Mouse (Mus musculus): Measurements from ENCODE around the gene Mum1.

Mum1 gene

DNA sequence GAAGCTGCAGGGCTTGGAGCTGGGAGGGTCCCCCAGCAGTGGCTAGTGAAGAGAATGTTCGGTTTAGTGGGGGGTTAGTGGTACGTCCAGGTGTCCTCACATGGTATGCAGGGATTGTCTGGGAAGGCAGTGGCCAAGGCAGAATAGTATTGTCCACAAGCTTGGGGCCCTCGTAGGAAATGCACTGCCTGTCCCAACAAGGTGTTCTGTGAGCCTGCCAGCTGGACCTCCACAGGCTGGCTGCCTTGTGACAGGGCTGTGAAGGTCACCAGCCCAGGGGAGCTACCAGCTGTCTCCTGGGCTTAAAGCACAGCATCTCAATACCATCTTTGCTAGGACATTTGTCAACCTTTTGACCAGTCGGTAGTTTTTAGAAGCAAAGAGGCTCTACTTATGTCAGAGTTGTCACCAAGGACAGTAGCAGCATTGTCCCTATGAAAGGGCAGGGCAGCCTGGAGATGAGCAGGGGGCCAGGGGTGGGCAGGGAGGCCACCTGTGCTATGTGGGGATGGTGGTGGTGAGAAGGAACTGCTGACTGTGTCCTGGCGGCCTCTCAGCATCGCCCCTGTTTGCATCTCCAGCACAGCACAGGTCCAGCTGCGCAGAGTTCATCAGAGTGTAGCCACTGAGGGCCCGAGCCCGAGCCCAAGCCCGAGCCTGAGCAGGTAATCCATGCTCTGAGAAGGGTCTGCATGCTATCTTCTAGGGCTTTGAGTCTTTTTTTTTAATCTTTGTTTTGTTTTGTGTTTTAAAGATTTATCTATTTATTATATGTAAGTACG is 26.4 kb downstream of the Mum1 start:
- no peak for DNase-seq

DNA sequence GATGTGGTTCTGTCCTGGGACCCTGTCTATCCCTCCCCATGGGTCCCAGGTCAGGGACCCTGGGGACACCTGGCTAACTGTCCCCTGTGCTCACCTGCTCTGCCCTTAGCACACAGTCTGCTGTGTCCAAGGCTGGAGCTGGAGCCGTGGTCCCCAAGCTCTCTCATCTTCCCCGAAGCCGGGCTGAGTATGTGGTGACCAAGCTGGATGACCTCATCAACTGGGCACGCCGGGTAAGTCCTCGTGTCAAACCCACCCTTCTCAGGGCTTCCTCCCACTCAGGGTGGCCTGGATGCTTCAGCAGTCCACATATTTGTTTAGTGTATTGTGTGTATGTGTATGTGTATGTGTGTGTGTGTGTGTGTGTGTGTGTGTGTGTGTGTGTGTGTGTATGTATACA is 27.3 kb downstream of the Mum1 start:
- DNase-seq: no peak

DNA sequence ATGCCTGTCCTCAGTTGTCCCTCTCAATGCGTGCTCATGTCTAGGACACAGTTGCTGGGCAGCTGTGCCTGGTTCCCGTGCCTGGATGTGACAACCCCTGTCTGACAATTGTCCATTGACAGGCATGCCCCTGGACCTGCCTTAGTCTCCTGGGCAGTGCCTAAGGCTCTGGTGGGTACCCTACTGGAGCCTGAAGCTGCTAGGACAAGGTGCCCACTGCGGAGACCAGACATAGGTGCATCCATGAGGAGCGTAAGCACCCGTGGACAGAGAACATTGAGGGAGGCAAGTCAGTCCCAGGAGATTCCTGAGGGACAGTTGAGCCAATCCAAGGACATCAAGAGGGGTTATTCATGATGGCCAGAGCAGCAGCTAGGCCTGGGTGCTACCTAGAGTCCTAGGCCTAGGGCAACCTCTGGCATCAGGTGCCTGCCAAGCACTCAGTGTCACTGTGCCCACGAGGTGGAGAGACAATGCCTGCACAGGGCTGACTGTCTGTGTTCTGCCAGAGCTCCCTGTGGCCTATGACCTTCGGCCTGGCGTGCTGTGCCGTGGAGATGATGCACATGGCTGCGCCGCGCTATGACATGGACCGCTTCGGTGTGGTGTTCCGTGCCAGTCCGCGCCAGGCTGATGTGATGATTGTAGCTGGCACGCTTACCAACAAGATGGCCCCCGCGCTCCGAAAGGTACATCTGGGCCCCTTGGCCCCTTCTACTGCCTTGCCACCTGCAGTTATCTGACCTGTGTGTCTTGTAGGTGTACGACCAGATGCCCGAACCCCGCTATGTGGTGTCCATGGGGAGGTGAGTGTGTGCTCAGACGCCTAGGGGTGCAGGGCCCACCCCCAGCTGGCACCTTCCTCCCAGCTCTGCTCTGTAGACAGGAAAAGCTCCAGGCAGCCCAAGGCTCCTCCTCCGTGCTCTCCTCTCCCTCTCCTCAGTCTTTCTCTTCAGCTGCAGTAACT is 28.4 kb downstream of the Mum1 start:
- DNase-seq: no peak

DNA sequence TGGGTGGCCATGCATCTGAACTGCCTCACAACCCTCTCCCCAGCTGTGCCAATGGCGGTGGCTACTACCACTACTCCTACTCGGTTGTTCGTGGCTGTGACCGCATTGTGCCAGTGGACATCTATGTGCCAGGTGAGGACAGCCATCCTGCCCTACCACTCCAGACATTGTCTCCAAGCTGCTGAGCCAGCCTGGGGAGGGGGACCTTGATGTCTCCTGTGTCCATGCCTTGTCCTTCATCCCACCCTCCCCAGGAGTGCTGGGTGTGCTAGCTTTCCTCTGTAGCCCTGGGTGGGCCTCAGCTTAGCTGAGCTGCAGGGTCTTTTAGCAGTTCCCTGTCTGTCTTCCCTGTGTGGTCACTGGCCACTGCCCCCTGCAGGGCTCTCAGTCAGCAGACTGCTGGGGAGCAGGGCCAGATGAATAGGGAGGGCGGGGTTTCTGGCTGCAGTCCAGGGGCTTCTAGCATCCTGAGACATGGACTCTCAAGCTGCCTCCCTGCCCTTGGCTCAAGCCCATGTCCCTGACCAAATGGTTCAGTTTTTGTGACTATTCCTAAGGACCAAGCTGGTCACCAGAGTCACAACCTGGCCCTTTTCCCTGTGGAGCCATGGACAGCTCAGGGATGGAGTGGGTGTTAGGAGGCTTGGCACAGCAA is 29.8 kb downstream of the Mum1 start:
- no peak for DNase-seq

DNA sequence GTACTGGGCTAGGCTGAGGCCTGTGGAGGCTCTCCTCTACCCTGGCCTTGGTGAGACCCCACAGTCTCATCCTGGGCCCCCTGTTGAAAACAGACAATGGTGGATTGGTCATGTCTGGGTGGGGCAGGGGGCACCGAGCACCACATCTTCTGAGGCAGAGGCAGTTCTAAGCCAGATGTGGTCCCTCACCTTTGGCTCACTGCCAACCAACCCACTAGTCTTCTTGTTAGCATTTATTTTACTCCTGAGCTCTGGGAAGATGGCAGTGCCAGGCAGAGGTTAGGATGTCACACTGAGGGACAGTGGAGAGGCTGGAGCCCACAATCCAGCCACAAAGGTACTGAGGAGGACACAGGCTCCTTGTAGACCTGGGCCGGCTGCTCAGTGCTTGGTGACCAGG is 31.7 kb downstream of the Mum1 start:
- DNase-seq: no peak

DNA sequence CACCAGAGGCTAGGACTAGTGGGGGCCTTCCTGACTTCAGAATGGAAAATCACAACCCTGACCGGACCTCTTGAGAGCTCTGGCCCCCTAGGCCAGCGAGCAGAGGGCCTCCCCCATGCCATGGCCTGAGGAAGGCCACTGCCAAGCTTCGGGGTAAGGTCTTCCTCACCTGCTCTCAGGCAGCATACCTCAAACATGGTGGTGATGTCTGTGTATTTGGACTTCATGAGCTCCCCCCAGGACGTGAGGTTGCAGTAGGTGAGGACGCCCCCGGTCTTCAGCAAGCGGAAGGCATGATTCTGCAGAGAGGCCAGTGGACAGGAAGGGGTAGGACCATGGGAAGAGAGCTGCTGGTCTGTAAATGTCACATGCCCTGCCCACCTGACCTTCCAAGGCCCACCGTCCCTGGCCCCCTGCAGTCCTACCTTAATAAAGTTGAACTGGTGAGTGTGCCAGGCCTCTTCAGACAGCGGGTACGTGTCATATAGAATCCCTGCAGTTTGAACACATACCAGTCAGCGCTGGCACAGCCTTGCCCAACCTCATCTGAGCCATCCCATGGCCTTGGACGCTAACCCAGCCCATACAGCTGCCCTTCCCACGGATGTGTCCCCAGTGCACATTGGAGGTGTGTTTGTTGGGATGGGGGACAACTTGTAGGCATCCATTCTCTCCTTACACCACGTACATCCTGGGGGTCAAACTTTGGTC is 32.7 kb downstream of the Mum1 start:
- no peak for DNase-seq

DNA sequence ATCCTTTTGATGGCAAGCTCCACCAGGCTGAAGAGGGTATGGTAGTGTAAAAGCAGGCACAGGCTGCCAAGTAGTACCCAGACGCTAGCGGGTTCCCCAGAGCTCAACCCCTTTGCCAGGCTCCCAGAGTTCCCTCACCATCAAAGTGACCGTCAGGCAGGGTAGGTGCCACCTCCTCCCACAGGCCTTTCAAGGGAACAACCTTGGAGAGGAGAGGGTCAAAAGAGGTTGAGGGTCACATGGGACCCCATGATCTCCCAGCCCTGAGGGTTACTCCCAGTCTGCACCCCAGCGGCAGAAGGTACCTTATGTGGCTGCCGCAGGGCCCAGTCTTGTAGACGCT is 33.2 kb downstream of the Mum1 start:
- no peak for DNase-seq

DNA sequence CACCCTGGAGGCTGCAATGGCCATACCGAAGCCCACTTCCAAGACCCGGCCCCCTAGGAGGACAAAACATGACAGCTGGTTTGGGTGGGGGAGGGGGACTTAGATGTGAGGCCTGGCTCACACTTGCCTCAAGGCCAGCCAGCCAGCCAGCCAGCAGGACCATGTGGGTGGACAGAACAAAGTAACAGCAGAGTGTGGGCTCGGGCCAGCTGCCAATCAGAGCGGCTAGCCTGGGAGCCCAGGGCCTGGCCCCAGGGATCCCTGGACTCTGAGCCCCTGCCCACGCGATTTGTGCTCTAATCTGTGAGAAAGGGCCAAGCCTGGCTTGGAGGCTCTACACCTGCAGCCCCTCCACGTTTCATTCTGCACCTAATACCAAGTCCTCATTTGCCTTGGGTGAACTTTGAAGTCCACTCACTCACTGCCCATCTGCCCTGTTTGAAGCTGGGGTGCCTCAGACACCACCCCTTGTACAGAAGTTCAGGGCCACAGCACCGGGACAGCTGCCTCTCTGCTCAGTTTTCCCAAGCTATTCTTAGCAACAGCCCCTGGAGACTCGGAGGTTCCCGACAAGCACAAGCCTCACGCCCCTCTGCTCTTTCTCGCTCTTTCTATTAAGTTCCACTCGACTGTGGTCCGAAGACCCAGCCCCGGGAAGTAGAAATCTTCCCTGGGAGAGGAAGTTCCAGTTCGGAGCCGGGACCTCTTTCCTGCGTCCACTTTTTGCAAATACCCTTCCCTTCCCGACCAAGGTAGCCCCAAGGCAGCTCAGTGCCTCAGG is 33.8 kb downstream of the Mum1 start:
- DNase-seq: peak; percentile 64

DNA sequence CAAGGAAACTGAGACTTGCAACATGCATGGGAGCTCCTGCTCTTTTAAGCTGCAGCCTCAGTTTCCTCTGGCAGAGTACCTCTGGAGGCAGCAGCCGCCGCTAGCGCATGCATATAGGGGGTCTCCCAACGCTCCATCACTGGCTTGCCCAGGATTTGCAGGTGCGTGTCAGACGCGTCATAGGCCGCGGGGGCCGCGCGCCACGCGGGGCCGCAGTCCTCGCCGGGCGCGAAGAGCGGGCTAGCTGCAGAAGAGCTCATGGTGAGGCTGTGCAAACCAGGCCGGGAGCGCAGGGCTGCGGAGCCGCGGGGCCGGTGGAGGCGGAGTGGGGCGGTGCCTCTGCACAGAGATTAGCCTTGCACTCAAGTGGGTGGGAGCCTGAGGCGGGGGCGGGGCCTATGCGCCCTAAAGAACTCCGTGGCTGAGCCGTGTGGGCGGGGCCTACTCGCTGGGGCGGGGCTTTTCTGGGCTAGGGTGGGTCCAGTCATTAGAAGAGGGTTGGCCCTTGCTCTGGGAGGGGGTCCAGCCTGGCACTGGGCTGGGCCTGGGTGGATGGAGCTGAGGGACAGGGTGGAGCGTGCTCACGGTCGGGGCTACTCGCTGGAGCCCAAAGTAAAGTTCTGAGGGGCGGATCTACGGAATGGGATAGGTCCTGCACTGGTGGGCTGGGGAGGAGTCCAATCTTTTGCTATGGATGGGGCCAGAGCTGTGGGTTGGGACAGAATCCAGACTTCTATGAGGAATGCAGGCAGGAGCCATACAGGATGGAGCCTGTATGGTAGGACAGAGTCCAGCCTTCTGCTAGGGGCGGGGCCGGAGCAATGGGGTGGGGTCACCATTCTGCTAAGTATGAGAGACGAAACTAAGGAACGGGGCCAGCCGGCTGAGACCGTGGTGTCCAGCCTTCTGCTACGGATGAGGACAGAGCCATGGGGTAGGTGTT is 34.7 kb downstream of the Mum1 start, which contains the start of the genes Gamt and Dazap1:
Gene Gamt, minus strand, starts transcription at position 371 of the 943 bp plus-strand sequence.
Gene Dazap1, plus strand, starts transcription at position 845 of the 943 bp plus-strand sequence.
- peak; percentile 100 for DNase-seq

DNA sequence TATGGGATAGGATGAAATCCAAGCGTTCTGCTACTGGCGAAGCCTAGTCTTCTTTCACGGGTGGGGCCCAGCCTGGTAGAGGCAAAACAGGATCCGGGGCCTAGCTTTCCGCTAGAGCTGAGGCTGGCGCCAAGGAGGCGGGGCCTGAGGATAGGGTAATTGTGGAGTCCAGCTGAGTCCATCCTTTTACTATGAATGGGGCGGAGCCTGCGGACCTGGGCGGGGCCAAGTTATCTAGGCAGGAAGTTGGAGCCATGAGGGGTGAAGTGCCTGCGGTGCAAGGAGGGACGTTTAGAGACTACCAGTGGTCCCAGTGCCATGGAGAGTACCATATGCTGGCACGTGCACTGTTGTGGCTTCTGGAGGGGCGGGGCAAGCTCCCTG is 35.3 kb downstream of the Mum1 start:
- DNase-seq: peak; percentile 99

DNA sequence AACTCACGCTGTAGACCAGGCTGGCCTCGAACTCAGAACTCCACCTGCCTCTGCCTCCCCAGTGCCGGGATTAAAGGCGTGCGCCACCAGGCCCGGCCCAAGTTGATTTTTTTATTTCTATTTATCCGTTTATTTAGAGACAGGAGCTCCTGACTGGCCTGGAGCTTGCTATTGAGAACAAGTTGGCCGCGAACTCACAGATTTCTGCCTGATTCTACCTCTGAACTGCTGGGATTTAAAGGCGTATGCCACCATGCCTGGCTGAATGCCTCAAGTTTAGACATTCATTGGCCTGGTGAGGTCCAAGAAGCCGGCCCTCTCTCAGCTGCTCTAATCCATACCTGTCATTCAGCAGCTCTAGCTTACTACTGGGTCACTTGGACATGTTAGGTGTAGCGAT is 35.9 kb downstream of the Mum1 start:
- no peak for DNase-seq

DNA sequence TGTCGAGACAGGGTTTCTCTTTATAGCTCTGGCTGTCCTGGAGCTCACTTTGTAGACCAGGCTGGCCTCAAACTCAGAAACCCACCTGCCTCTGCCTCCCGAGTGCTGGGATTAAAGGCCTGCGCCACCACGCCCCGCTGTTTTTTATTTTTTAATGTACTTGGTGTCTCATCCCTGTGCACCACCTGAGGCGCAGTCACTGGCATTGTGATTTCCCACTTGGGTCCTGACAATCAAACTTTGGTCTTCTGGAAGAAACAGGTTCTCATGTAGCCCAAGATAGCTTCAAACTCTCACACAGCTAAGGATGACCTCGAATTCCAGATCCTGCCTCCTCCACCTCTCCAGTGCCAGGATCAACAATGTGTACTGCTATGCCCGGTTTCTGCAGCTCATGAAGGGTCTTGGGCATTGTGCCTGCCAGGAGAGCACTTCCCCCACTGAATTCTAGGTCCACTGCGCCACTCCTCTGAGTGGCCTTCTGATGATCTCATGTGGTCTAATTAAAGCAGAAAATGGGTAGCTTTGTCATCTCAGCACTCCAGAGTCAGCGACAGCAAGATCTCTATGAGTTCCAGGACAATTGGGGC is 36.6 kb downstream of the Mum1 start:
- DNase-seq: no peak

DNA sequence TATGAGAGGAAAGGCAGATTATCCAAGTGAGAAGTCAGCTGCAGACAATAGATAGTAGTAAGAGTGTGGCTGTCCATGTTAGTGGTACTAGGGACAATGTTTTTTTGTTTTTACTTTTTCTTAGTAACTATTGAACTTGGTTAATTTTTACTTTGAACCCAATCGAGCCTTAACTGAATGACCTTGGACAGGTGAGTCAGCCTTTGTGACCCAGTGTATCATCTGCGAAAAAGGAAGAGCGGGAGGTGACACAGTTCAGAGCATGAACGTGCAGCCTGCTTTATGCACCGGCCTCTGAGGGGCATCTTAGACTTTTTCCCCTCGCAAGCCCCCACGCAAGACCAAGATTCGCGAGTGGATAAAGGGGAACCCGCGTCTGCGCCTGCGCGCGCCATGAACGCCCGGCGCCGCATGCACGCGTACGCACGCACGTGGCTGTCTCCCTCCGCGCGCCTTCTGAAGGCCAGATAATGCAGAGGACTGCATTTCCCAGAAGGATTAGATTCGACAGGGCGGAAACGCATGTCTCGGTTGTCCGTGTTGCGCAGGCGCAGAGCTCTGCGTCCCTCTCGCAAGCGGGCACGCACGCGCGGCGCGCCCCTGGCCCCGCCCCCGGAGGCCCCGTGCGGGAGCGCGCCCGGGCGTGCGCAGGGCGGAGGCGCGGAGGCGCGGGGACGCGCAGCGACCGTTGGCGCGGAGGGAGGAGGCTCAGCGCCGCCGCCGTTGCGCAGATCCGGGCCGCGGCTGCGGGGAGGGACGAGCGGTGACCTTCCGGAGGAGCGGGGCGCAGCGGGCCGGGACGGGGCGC is 38.3 kb downstream of the Mum1 start:
- DNase-seq: peak; percentile 100

DNA sequence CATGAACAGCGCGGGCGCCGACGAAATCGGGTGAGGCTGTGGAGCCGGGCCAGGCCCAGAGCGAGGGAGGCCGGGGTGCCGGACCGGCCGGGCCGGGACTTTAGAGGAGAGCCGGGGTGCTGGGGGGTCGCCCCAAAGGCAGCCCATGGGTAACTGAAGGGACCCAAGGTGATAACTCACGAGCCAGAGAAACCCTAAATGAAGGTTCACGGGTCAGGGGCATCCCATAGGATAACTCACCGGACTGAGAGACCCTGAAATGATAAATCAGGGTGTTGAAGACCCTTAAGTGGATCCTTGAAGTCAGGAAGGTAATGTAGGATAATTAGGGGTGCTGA is 38.9 kb downstream of the Mum1 start:
- DNase-seq: no peak

DNA sequence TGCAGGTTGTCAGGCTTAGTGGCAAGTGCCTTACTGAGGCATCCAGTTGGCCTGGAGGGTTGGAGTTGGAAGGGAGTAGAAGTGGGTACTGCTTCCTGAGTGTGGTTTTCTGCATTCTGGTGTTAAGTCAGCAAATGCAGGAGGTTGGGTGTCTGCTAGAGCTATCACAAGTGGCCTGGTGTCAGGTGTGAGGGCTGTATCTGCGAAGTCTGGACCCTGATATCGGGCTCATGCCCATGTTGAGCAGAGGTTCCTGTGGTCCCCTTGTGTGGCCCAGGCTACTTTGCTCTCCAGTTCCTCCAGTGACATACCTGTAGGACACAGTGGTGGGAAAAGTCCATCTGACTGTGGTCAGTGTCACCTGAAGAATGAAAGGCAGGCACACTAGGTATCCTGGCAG is 43.9 kb downstream of the Mum1 start:
- peak; percentile 46 for DNase-seq

DNA sequence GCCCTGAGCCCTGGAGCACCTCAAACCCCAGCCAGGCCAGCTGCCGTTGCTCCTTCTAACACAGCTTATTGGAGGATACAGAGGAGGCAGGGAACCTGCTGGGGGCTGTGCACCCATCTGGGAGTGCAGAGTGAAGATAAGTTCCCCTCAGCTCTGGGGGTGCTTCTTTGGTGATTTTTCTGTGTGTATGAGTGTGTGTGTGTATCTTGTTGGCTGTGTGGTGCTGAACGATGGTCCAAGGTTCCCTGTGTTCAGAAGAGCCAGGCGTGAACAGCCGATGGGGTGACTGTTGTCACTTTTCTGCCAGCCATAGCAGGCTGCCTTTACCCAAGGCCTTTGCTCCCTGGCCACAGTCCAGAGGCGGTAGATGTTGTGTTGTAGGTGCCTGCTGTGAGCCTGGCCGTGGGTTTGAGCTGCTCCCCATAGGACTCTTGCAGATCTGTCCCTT is 44.5 kb downstream of the Mum1 start:
- peak; percentile 73 for DNase-seq

DNA sequence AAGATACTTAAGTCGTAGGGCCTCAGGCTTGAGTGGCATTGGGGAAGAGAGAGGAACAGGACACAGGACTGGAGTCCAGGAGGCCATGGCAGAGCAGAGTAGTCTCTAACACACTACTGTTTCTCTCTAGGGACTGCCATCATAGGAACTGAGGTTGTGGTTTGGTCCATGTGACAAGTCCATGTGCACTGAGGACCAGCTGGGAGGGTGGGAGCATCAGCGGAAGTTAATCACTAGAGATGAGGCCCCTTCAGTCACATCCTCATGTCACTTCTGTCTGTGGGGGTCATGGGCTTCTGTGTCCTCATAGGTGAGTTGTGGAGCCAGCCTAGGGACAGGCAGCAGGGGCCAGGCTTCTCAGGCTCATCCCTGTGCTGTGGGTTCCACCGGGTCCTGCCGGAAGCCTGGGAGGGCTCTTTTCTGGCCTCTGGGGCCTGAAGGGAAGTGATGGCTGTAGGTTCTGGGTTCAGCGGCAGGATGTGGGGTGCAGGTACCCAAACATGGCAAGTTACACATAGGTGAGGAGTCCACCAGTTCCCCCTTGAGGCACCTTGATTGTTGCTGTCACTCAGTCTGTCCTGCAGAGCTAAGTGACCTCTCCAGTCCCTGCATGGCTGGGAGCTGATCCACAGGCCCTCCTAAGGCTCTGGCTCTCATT is 45.1 kb downstream of the Mum1 start:
- DNase-seq: no peak

DNA sequence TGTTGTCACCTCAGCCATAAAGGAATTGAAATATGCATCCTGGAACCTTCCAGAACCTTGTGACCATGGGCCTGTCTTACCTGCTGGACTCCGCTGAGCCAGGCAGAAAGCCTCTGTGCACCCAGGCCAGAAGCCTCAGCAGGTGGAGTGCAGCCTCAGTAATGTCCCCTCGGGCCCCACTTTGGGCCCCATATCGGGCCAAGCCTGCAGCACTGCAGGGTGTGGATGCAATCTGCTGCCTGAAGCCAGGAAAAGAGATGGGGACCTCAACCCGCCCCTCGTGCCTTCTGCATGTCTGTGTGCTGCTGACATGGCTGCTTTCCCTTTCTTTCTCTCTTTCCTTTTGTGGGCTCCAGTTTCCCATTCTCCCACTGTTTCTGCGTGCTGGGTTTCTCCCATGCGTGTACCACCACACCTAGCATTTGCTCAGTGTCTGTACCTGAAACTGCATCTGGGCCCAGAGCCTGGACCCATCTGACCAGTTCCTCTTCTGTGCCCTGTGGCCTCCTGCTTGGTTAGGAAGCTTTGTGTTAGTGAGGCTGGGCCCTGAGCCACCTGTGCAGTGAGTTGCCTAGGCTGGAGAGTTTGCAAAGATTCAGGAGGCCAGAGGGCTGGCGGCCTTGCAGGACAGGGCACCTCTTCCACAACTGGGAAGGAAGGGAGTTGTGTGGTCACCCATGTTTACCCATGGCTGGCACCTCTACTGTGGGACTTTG is 45.8 kb downstream of the Mum1 start:
- peak; percentile 82 for DNase-seq

All from liver (tissue).